Mouse (Mus musculus): ENCODE data around the gene Gm10065. TPM values are rescaled to one million over a fixed set of nuclear protein-coding genes. Genes with fewer than 3 reads are reported as not detected.

Gene Gm10065
- not detected in 2 replicates for polyA plus RNA-seq (2012; rRNA removed)

GRCm38 (mm10) chr13:21478759-21479670 is at the start of gene Gm10065, which contains the start of gene Zkscan4:
Gm10065 (minus strand) TSS chr13:21479441.
Zkscan4 (plus strand) TSS chr13:21478907.

GRCm38 (mm10) chr13:21501182-21501581 is 21.9 kb upstream of the Gm10065 start, which contains the start of gene Gm11273:
Gm11273 (minus strand) TSS chr13:21501418.

GRCm38 (mm10) chr13:21495080-21495479 is 15.8 kb upstream of the Gm10065 start, which contains the start of gene AK157302:
AK157302 (plus strand) TSS chr13:21495223.

GRCm38 (mm10) chr13:21468061-21469019 is 10.9 kb downstream of the Gm10065 start, which contains the start of gene Nkapl:
Nkapl (minus strand) TSS chr13:21468509.

GRCm38 (mm10) chr13:21453449-21453848 is 25.8 kb downstream of the Gm10065 start, which contains the start of gene Zscan26:
Zscan26 (minus strand) TSS chr13:21453730.

GRCm38 (mm10) chr13:21440503-21441206 is 38.6 kb downstream of the Gm10065 start, which contains the start of gene Pgbd1:
Pgbd1 (minus strand) TSS chr13:21441058.

Other genes starting within 250 kb of the Gm10065 start
- gene Gpx5, start 186.7 kb downstream of the Gm10065 start, polyA plus RNA-seq (2012; rRNA removed): 0.04 TPM in 1 of 2 replicates, not detected in the other
- gene Gpx6, start 167.3 kb downstream of the Gm10065 start, polyA plus RNA-seq (2012; rRNA removed): 0.10 TPM in 1 of 2 replicates, not detected in the other
- not detected in 2 replicates for gene Olfr1367, start 132.5 kb downstream of the Gm10065 start, polyA plus RNA-seq (2012; rRNA removed)
- gene Zscan12, start 116.6 kb downstream of the Gm10065 start, polyA plus RNA-seq (2012; rRNA removed): 15.4 and 15.5 TPM in 2 replicates
- 71.5 and 99.4 TPM in 2 replicates for gene Zkscan3, start 76.7 kb downstream of the Gm10065 start, polyA plus RNA-seq (2012; rRNA removed)
- gene Pgbd1, start 38.4 kb downstream of the Gm10065 start, polyA plus RNA-seq (2012; rRNA removed): 5.8 and 6.0 TPM in 2 replicates
- 21.4 and 41.4 TPM in 2 replicates for gene Zscan26, start 25.7 kb downstream of the Gm10065 start, polyA plus RNA-seq (2012; rRNA removed)
- 1.1 and 1.3 TPM in 2 replicates for gene Nkapl, start 10.9 kb downstream of the Gm10065 start, polyA plus RNA-seq (2012; rRNA removed)
- gene Zkscan4, start 534 bp downstream of the Gm10065 start, polyA plus RNA-seq (2012; rRNA removed): 2.7 and 3.2 TPM in 2 replicates
- gene AK157302, start 15.8 kb upstream of the Gm10065 start, polyA plus RNA-seq (2012; rRNA removed): 0.16 and 0.34 TPM in 2 replicates
- 2.2 and 4.0 TPM in 2 replicates for gene Gm11273, start 22.0 kb upstream of the Gm10065 start, polyA plus RNA-seq (2012; rRNA removed)
- 6.1 and 13.8 TPM in 2 replicates for gene Zkscan8, start 51.7 kb upstream of the Gm10065 start, polyA plus RNA-seq (2012; rRNA removed)
- not detected in 2 replicates for gene Olfr1366, start 63.4 kb upstream of the Gm10065 start, polyA plus RNA-seq (2012; rRNA removed)
- gene Olfr1535, start 80.5 kb upstream of the Gm10065 start, polyA plus RNA-seq (2012; rRNA removed): not detected in 2 replicates
- not detected in 2 replicates for gene Olfr1364, start 102.3 kb upstream of the Gm10065 start, polyA plus RNA-seq (2012; rRNA removed)
- not detected in 2 replicates for gene Olfr1362, start 134.6 kb upstream of the Gm10065 start, polyA plus RNA-seq (2012; rRNA removed)
- gene Olfr11, start 163.1 kb upstream of the Gm10065 start, polyA plus RNA-seq (2012; rRNA removed): 0.01 TPM in 1 of 2 replicates, not detected in the other
- gene Olfr1361, start 183.9 kb upstream of the Gm10065 start, polyA plus RNA-seq (2012; rRNA removed): not detected in 2 replicates
- gene Olfr1360, start 198.0 kb upstream of the Gm10065 start, polyA plus RNA-seq (2012; rRNA removed): not detected in 2 replicates
- not detected in 2 replicates for gene Olfr1359, start 218.7 kb upstream of the Gm10065 start, polyA plus RNA-seq (2012; rRNA removed)
- 18.0 and 18.2 TPM in 2 replicates for gene Hist1h2bl, start 236.7 kb upstream of the Gm10065 start, polyA plus RNA-seq (2012; rRNA removed)
- gene Hist1h2ai, start 237.0 kb upstream of the Gm10065 start, polyA plus RNA-seq (2012; rRNA removed): 15.1 and 39.4 TPM in 2 replicates
- 39.3 and 62.8 TPM in 2 replicates for gene Hist1h3h, start 238.2 kb upstream of the Gm10065 start, polyA plus RNA-seq (2012; rRNA removed)
- 9.2 and 22.6 TPM in 2 replicates for gene Hist1h2bm, start 242.6 kb upstream of the Gm10065 start, polyA plus RNA-seq (2012; rRNA removed)